Mouse (Mus musculus) midbrain, postnatal 0 days (tissue): Measurements from ENCODE around the gene R3hdml. TPM values are rescaled to one million over a fixed set of nuclear protein-coding genes. Genes with fewer than 3 reads are reported as not detected.

Experiments used
- ATAC-seq: fragments of 200-750 bp; cut with Nextera tagmentation; 2 replicates; pipeline ENCODE4 v1.8.0; 2017; ENCODE audit warnings: moderate number of reproducible peaks, mild to moderate bottlenecking, moderate TSS enrichment, moderate library complexity; ENCODE audit not compliant: low FRiP score
- DNase-seq: peaks from one replicate; pipeline ENCODE4 v3.0.0-alpha.2; 2015; ENCODE audit warnings: low spot score
- H3K27ac ChIP-seq: fragments of 300-500 bp; sonication (generic); 2 replicates; pipeline ENCODE4 v1.5.1; 2014; ENCODE audit warnings: low read depth, mild to moderate bottlenecking, low read length, mixed read lengths
- H3K27me3 ChIP-seq: fragments of 300-500 bp; sonication (generic); 2 replicates; pipeline ENCODE4 v1.6.1; 2014; ENCODE audit warnings: low read length, control low read depth, mixed read lengths; ENCODE audit not compliant: insufficient read depth
- H3K36me3 ChIP-seq: fragments of 300-500 bp; sonication (generic); 2 replicates; pipeline ENCODE4 v1.6.1; 2014; ENCODE audit warnings: low read length, control low read depth, mixed read lengths; ENCODE audit not compliant: insufficient read depth
- H3K4me1 ChIP-seq: fragments of 300-500 bp; sonication (generic); 2 replicates; pipeline ENCODE4 v1.6.1; 2014; ENCODE audit warnings: mild to moderate bottlenecking, control low read depth, antibody characterized with exemption, low read length, mixed read lengths; ENCODE audit not compliant: insufficient read depth
- H3K4me2 ChIP-seq: fragments of 300-500 bp; sonication (generic); 2 replicates; pipeline ENCODE4 v1.6.1; 2014; ENCODE audit warnings: low read depth, mild to moderate bottlenecking, low read length, mixed read lengths; ENCODE audit not compliant: poor library complexity, severe bottlenecking
- H3K4me3 ChIP-seq: fragments of 300-500 bp; sonication (generic); 2 replicates; pipeline ENCODE4 v1.5.1; 2014; ENCODE audit warnings: low read depth, mild to moderate bottlenecking, low read length, moderate library complexity
- H3K9ac ChIP-seq: fragments of 300-500 bp; sonication (generic); replicated peaks from 2 replicates; pipeline ENCODE4 v1.6.1; 2014; ENCODE audit warnings: mild to moderate bottlenecking, low read length, moderate library complexity, mixed read lengths; ENCODE audit not compliant: poor library complexity, severe bottlenecking
- H3K9me3 ChIP-seq: fragments of 300-500 bp; sonication (generic); 2 replicates; pipeline ENCODE4 v1.6.1; 2016; ENCODE audit warnings: low read length, control low read depth
- CTCF ChIP-seq: IDR thresholded peaks from 2 replicates; pipeline ENCODE4 v1.5.1; 2016; ENCODE audit warnings: antibody characterized with exemption, mild to moderate bottlenecking
- WGBS: fragments of 180-500 bp; shearing (Covaris S2); extraction: QIAGEN DNeasy Blood & Tissue Kit; methylation state at CpG from one replicate; pipeline ENCODE4 v1.1.7; 2014; 5-methylcytosine and 5-hydroxymethylcytosine counted together
- polyA plus RNA-seq: library from polyadenylated mRNA; unstranded; fragments of >200 nt; fragmentation: Nextera tagmentation; extraction: Ambion mirVana; gene quantifications from 2 replicates; pipeline ENCODE4 v1.2.1, GENCODE M21; 2015
- total RNA-seq: library from RNA; depleted of rRNA; stranded (reverse); fragments of >200 nt; gene quantifications from 2 replicates; pipeline ENCODE4 v1.2.3, GENCODE M21; 2014

Gene R3hdml
- total and polyA plus RNA-seq, 2 experiments from 2014 or later, result 0.38 to 0.70 TPM

DNA sequence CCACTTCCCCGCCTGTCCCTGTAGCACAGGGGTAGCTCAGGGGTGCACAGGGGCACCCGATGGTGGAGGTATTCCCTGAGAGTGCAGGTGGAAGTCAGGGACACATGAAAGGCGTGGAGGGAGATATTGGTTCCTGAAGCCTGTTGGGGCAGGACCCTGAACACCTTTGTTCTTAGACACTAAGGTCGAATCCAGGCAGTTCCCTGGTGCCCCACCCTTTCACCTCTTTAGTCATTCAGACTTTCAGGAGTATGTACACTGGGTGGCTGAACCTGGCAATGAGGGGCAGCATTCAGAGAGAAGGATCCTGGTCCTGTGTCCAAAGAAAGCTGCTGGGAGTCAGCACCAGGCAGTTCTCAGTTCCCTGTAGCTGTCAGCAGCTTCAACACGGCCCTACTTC is 29.7 kb upstream of the R3hdml start:
- H3K4me1 ChIP-seq, result peaks cover 3% of the 10 kb centered on the region; the same call in 1 of the 2 replicates
- no peaks in the 10 kb centered on the region for H3K9me3 ChIP-seq
- no peak overlapping the region for H3K9ac ChIP-seq
- H3K27ac ChIP-seq, result no peak overlapping the region
- peaks cover 7% of the 10 kb centered on the region; the same call in 1 of the 2 replicates for H3K36me3 ChIP-seq
- 0 out of 2 replicates have a peak, but pooled peaks cover 5% of the 10 kb centered on the region for H3K27me3 ChIP-seq
- WGBS, result 88% methylated on average over 5 of the region's 5 CpGs
- H3K4me2 ChIP-seq, result no peak overlapping the region
- no peak for ATAC-seq
- H3K4me3 ChIP-seq, result no peak overlapping the region
- no peak for TF ChIP-seq CTCF
- no peak for DNase-seq

DNA sequence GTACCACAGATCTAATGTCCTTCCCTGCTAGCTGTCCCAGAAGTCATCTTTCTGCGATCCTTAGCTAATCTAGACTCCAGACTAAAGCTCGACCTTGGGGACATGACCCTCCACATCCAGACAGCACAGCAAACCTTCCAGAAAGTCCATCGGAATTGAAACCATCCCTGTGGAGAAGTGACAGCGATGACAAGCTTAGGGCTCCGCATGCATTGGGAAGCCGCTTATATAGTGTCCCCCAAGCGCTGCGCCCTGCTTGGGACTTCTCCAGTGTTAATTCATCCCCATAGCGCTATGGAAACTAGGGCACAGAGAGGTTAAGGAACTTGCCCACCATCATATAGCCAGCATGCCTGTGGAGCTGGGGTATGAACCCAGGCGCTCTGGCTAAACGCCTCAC is 29.3 kb upstream of the R3hdml start:
- 79% methylated on average over 11 of the region's 11 CpGs for WGBS
- H3K9ac ChIP-seq, result no peak overlapping the region
- no peaks in the 10 kb centered on the region for H3K9me3 ChIP-seq
- 0 out of 2 replicates have a peak, but pooled peaks cover 5% of the 10 kb centered on the region for H3K27me3 ChIP-seq
- H3K36me3 ChIP-seq, result peaks cover 10% of the 10 kb centered on the region
- no peak overlapping the region for H3K27ac ChIP-seq
- ATAC-seq, result no peak
- no peak for DNase-seq
- no peak overlapping the region for H3K4me2 ChIP-seq
- no peak for TF ChIP-seq CTCF
- peaks cover 3% of the 10 kb centered on the region; the same call in 1 of the 2 replicates for H3K4me1 ChIP-seq
- H3K4me3 ChIP-seq, result no peak overlapping the region

GRCm38 (mm10) chr2:163463251-163463769 is 28.8 kb upstream of the R3hdml start:
- 0 out of 2 replicates have a peak, but pooled peaks cover 4% of the 10 kb centered on the region for H3K27me3 ChIP-seq
- no peak for ATAC-seq
- DNase-seq, result no peak
- H3K4me2 ChIP-seq, result no peak overlapping the region
- peaks cover 15% of the 10 kb centered on the region for H3K36me3 ChIP-seq
- peaks cover 3% of the 10 kb centered on the region; the same call in 1 of the 2 replicates for H3K4me1 ChIP-seq
- H3K9me3 ChIP-seq, result no peaks in the 10 kb centered on the region
- no peak overlapping the region for H3K9ac ChIP-seq
- no peak overlapping the region for H3K4me3 ChIP-seq
- H3K27ac ChIP-seq, result no peak overlapping the region
- TF ChIP-seq CTCF, result no peak
- WGBS, result 68% methylated on average over 10 of the region's 10 CpGs

- no peaks in the 10 kb centered on the region for H3K9me3 ChIP-seq
- TF ChIP-seq CTCF, result no peak
- 78% methylated on average over 4 of the region's 4 CpGs for WGBS
- H3K4me3 ChIP-seq, result no peak overlapping the region
- ATAC-seq, result no peak
- H3K27me3 ChIP-seq, result no peaks in the 10 kb centered on the region
- no peak overlapping the region for H3K4me2 ChIP-seq
- no peak overlapping the region for H3K9ac ChIP-seq
- DNase-seq, result no peak
- no peaks in the 10 kb centered on the region for H3K4me1 ChIP-seq
- no peak overlapping the region for H3K27ac ChIP-seq
- H3K36me3 ChIP-seq, result peaks cover 19% of the 10 kb centered on the region
Observed at GRCm38 (mm10) chr2:163463998-163464397, 28.1 kb upstream of the R3hdml start.

DNA sequence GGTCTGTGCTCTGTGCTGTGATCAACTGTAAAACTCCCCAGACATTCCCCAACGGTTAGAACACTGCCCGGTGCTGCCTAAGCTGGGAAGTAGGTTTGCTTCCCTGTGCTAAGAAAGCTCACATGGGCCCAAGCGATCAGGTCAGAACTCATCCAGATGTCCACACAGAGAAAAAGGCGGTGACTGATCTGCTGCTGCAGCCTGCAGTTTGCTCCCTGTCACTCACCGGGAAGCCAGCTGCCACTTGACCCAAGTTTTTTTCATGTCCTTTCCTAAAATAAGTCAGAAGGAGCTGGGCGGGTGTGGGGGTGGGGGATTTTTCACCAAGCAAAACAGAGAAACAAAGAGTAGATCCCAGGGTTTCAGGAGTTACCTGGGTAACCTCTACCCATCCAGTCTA is 27.6 kb upstream of the R3hdml start:
- no peak for ATAC-seq
- H3K4me3 ChIP-seq, result no peak overlapping the region
- no peak for TF ChIP-seq CTCF
- H3K27me3 ChIP-seq, result no peaks in the 10 kb centered on the region
- H3K4me1 ChIP-seq, result no peaks in the 10 kb centered on the region
- no peak overlapping the region for H3K4me2 ChIP-seq
- H3K36me3 ChIP-seq, result peaks cover 25% of the 10 kb centered on the region
- no peak for DNase-seq
- H3K9ac ChIP-seq, result no peak overlapping the region
- no peak overlapping the region for H3K27ac ChIP-seq
- no peaks in the 10 kb centered on the region for H3K9me3 ChIP-seq
- WGBS, result 82% methylated on average over 6 of the region's 6 CpGs

DNA sequence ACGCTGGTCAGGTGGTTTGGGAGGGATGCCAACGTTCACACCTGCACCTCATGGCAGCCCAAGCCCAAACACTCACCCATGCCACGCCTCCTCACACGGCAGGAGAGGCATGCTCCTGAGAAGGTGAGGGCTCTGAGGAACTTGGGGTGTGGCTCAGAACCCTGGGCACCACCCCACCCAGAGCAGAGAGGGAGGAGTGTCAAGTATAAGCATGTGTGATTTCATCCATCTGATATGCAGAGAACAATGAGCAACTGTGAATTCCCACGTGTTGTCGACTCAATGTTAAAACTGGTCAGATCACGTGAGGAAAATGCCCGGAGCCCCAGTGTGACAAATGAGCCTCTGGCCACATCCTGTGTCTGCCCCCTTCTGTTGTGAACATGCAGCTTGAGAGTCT is 25.3 kb upstream of the R3hdml start:
- DNase-seq, result no peak
- 85% methylated on average over 8 of the region's 8 CpGs for WGBS
- Histone ChIP-seq H3K9ac (no peak overlapping the region), H3K27ac (no peak overlapping the region), H3K4me2 (no peak overlapping the region), H3K27me3 (no peaks in the 10 kb centered on the region), H3K36me3 (peaks cover 29% of the 10 kb centered on the region), H3K4me3 (no peak overlapping the region), H3K4me1 (0 out of 2 replicates have a peak, but pooled peaks cover 8% of the 10 kb centered on the region), H3K9me3 (no peaks in the 10 kb centered on the region)
- TF ChIP-seq CTCF, result no peak
- ATAC-seq, result no peak
